14 mouse cellular contexts compared by ENCODE assay signal in the genomic region with DNA sequence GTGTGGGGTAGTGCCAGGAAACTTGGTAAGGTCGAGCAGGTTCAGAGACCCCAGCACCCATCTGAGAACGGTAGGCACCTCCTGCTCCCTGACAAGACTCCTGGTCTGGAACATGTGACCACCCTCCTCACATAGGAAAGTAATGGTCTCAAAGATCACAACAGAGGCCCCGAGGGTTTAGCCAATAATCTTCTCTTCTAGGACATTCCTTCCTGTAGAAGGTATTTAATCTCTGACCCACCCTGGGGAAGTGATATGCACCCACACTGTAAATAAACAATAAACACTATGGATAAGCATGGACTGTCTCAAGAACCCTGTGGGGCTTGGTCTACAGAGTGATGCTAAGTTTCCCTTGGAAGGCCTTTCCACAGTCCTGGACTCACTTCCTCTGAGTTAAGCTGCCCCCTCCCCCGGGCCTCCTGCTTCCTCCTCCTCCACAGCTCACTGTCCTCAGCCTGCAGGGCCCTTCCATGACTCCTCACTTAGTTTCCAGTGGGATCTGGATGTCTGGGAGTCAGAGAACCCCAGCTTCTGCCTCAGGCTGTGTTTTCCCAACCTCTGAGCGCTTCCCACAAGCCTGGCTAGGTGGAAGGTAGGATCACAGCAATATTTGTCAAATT. TPM values are rescaled to one million over a fixed set of nuclear protein-coding genes. Genes with fewer than 3 reads are reported as not detected.
A peak's percentile ranks its signal among the peaks of the same experiment; 100 is the strongest.
DNase-seq lines count a peak whose midpoint lies in the region; ATAC-seq and TF ChIP-seq lines count a peak whose summit lies in the region.
"Had no signal": no experiment of that assay in that cellular context is flagged by ENCODE, and none has a peak within 500 bp of the region (broad histone marks: within the 10 kb centered on the region; RNA-seq: fewer than 3 reads in every experiment).

No protein-coding gene starts in this region.

- no peaks in the 10 kb centered on the region for H3K9me3 ChIP-seq in heart, embryonic 15.5 days (replicated peaks)
- no peaks in the 10 kb centered on the region for H3K9me3 ChIP-seq in liver, postnatal 0 days (ENCODE audit: low read length)
- H3K9me3 ChIP-seq in midbrain, embryonic 15.5 days: no peaks in the 10 kb centered on the region
- H3K9me3 ChIP-seq: forebrain, embryonic 10.5 days; hindbrain, embryonic 15.5 days; lung, embryonic 15.5 days; neural tube, embryonic 13.5 days had no signal

- no peak for TF ChIP-seq POLR2A in bone marrow, adult 2 months (IDR thresholded peaks at IDR 0.05; ENCODE audit: borderline replicate concordance, control insufficient read depth, low read depth, low read length)

- peaks cover 13% of the 10 kb centered on the region for H3K4me1 ChIP-seq in heart, embryonic 15.5 days (replicated peaks)
- peaks cover 32% of the 10 kb centered on the region for H3K4me1 ChIP-seq in liver, postnatal 0 days (ENCODE audit: insufficient read depth)
- peaks cover 2% of the 10 kb centered on the region for H3K4me1 ChIP-seq in bone marrow, adult 2 months (ENCODE audit: control insufficient read depth, insufficient read depth, low read length)
- peaks cover 8% of the 10 kb centered on the region for H3K4me1 ChIP-seq in midbrain, embryonic 15.5 days

- H3K4me2 ChIP-seq in heart, embryonic 15.5 days: no peak overlapping the region
- no peak overlapping the region for H3K4me2 ChIP-seq in liver, postnatal 0 days (ENCODE audit: low read depth, low read length)
- H3K4me2 ChIP-seq in midbrain, embryonic 15.5 days: no peak overlapping the region
- H3K4me2 ChIP-seq: hindbrain, embryonic 15.5 days; lung, embryonic 15.5 days; neural tube, embryonic 13.5 days had no signal

- TF ChIP-seq EP300 in liver, postnatal 0 days (IDR thresholded peaks at IDR 0.05; ENCODE audit: low read depth): no peak

- 59% methylated on average over 5 of the region's 5 CpGs for WGBS in heart, embryonic 15.5 days
- WGBS in liver, postnatal 0 days (ENCODE audit: insufficient replicate concordance): 69% methylated on average over 5 of the region's 5 CpGs
- 68% methylated on average over 5 of the region's 5 CpGs for WGBS in bone marrow, adult 2 months
- WGBS in macrophage (ENCODE audit: missing documents): 71% methylated on average over 5 of the region's 5 CpGs
- WGBS in midbrain, embryonic 15.5 days: 85% methylated on average over 5 of the region's 5 CpGs

- H3K27me3 ChIP-seq in heart, embryonic 15.5 days: no peaks in the 10 kb centered on the region
- no peaks in the 10 kb centered on the region for H3K27me3 ChIP-seq in liver, postnatal 0 days (ENCODE audit: insufficient read depth, low read length)
- no peaks in the 10 kb centered on the region for H3K27me3 ChIP-seq in midbrain, embryonic 15.5 days (replicated peaks)
- H3K27me3 ChIP-seq: hindbrain, embryonic 15.5 days; lung, embryonic 15.5 days; neural tube, embryonic 13.5 days had no signal

- no peak for DNase-seq in heart, adult 8-10 months (ENCODE audit: low spot score)
- peak; percentile 23 for DNase-seq in liver
- DNase-seq in liver, postnatal 0 days: no peak
- no peak for DNase-seq in gastrocnemius, adult 18-20 months (ENCODE audit: low spot score)
- DNase-seq: cerebellum, postnatal 10 days; thymus, postnatal 36 days had no signal

- H3K4me3 ChIP-seq in heart, embryonic 15.5 days: no peak overlapping the region
- H3K4me3 ChIP-seq in liver, postnatal 0 days (ENCODE audit: low read depth, low read length): no peak overlapping the region
- H3K4me3 ChIP-seq in bone marrow, adult 2 months (replicated peaks; ENCODE audit: control insufficient read depth, low read depth, low read length): no peak overlapping the region
- no peak overlapping the region for H3K4me3 ChIP-seq in macrophage (ENCODE audit: inconsistent target)
- no peak overlapping the region for H3K4me3 ChIP-seq in midbrain, embryonic 15.5 days
- H3K4me3 ChIP-seq: forebrain, embryonic 10.5 days; hindbrain, embryonic 15.5 days; lung, embryonic 15.5 days; neural tube, embryonic 13.5 days had no signal

- no peak for TF ChIP-seq CTCF in liver, postnatal 0 days (IDR thresholded peaks at IDR 0.05; ENCODE audit: low read depth)
- no peak for TF ChIP-seq CTCF in bone marrow, adult 2 months (IDR thresholded peaks at IDR 0.05; ENCODE audit: control insufficient read depth, insufficient read depth, low read length)

- 0 out of 2 replicates have a peak, but pooled peaks have one; percentile 25 for ATAC-seq in heart, embryonic 15.5 days (replicated peaks; ENCODE audit: insufficient number of reproducible peaks, insufficient read depth, low FRiP score, low read depth)
- no peak for ATAC-seq in liver, postnatal 0 days
- ATAC-seq in midbrain, embryonic 15.5 days (replicated peaks): no peak

- peaks cover 97% of the 10 kb centered on the region for H3K79me2 ChIP-seq in macrophage (ENCODE audit: inconsistent target)

- H3K36me3 ChIP-seq in heart, embryonic 15.5 days: peaks cover 26% of the 10 kb centered on the region
- peaks cover 27% of the 10 kb centered on the region for H3K36me3 ChIP-seq in liver, postnatal 0 days (replicated peaks; ENCODE audit: insufficient read depth, low read length)
- H3K36me3 ChIP-seq in macrophage (ENCODE audit: inconsistent target): peaks cover 27% of the 10 kb centered on the region
- 0 out of 2 replicates have a peak, but pooled peaks cover 5% of the 10 kb centered on the region for H3K36me3 ChIP-seq in midbrain, embryonic 15.5 days (replicated peaks)

- H3K27ac ChIP-seq in heart, embryonic 15.5 days: no peak overlapping the region
- H3K27ac ChIP-seq in liver, postnatal 0 days (ENCODE audit: low read depth): no peak overlapping the region
- 0 out of 2 replicates have a peak overlapping the region, but pooled peaks have one; percentile 19 for H3K27ac ChIP-seq in bone marrow, adult 2 months (ENCODE audit: control insufficient read depth, insufficient read depth, low read depth, low read length, poor library complexity)
- H3K27ac ChIP-seq in macrophage: peak overlapping the region; percentile 70
- no peak overlapping the region for H3K27ac ChIP-seq in midbrain, embryonic 15.5 days
- H3K27ac ChIP-seq: forebrain, embryonic 10.5 days; hindbrain, embryonic 15.5 days; lung, embryonic 15.5 days; neural tube, embryonic 13.5 days had no signal

- H3K9ac ChIP-seq in heart, embryonic 15.5 days: no peak overlapping the region
- no peak overlapping the region for H3K9ac ChIP-seq in liver, postnatal 0 days (replicated peaks)
- H3K9ac ChIP-seq in midbrain, embryonic 15.5 days: no peak overlapping the region
- H3K9ac ChIP-seq: hindbrain, embryonic 15.5 days; lung, embryonic 15.5 days; neural tube, embryonic 13.5 days had no signal

RNA-seq across cellular contexts. Expression of a gene that starts 6.7 kb away (rescaled TPM):
- polyA plus RNA-seq in heart, embryonic 15.5 days (2015; fragmentation: Nextera tagmentation; extraction: Ambion mirVana): 49.8 and 60.4 TPM in 2 replicates
- 10 to 100 TPM; 26.1 to 29.6 (median 26.9) TPM for total RNA-seq in heart, adult 8-10 months (2022)
- polyA plus RNA-seq in liver, postnatal 0 days (2015; fragmentation: Nextera tagmentation; extraction: Ambion mirVana): 29.7 and 30.0 TPM in 2 replicates
- polyA plus RNA-seq in bone marrow, adult 2 months (2011; ENCODE audit: insufficient read depth, insufficient read length, low replicate concordance, missing spikeins): 33.6 and 72.2 TPM in 2 replicates
- 100 to 1,000 TPM; 168 to 734 (median 400) TPM for total RNA-seq in macrophage (2018; cell fraction: chromatin; rRNA removed)
- 1,000 to 10,000 TPM in 3 of 26 experiments, 100 to 1,000 TPM in 23; 805 to 1,136 (median 900) TPM for total RNA-seq in macrophage (2018; cell fraction: cytosol; rRNA removed)
- 1,000 to 10,000 TPM in 1 of 26 experiments, 100 to 1,000 TPM in 25; 339 to 1,072 (median 691) TPM for total RNA-seq in macrophage (2018; cell fraction: nucleus; rRNA removed)
- 718 to 992 TPM (median 879 TPM) in 3 replicates for polyA plus RNA-seq in macrophage (2018)
- total RNA-seq in gastrocnemius, adult 18-20 months (2021): 10 to 100 TPM; 14.8 to 15.8 TPM
- polyA plus RNA-seq in midbrain, embryonic 15.5 days (2015; fragmentation: Nextera tagmentation; extraction: Ambion mirVana): 58.3 and 59.9 TPM in 2 replicates

RNA-seq across cellular contexts. Expression of a gene that starts 6.8 kb away (rescaled TPM):
- 135 and 138 TPM in 2 replicates for polyA plus RNA-seq in heart, embryonic 15.5 days (2015; fragmentation: Nextera tagmentation; extraction: Ambion mirVana)
- total RNA-seq in heart, adult 8-10 months (2022): 100 to 1,000 TPM in 1 of 4 experiments, 10 to 100 TPM in 3; 89.1 to 116 (median 94.9) TPM
- 97.5 and 99.9 TPM in 2 replicates for polyA plus RNA-seq in liver, postnatal 0 days (2015; fragmentation: Nextera tagmentation; extraction: Ambion mirVana)
- 83.4 and 90.0 TPM in 2 replicates for polyA plus RNA-seq in bone marrow, adult 2 months (2011; ENCODE audit: insufficient read depth, insufficient read length, low replicate concordance, missing spikeins)
- total RNA-seq in macrophage (2018; cell fraction: chromatin; rRNA removed): 10 to 100 TPM; 20.9 to 67.7 (median 52.4) TPM
- 10 to 100 TPM; 37.7 to 59.9 (median 48.3) TPM for total RNA-seq in macrophage (2018; cell fraction: cytosol; rRNA removed)
- 100 to 1,000 TPM in 2 of 26 experiments, 10 to 100 TPM in 24; 37.8 to 107 (median 72.1) TPM for total RNA-seq in macrophage (2018; cell fraction: nucleus; rRNA removed)
- polyA plus RNA-seq in macrophage (2018): 46.5 to 60.7 TPM (median 56.0 TPM) in 3 replicates
- 10 to 100 TPM; 46.8 to 48.2 TPM for total RNA-seq in gastrocnemius, adult 18-20 months (2021)
- polyA plus RNA-seq in midbrain, embryonic 15.5 days (2015; fragmentation: Nextera tagmentation; extraction: Ambion mirVana): 134 and 139 TPM in 2 replicates

Comparison
In these comparisons a context has a peak if more than half of its experiments do, and no peak if none do; other contexts are left out.
1. H3K27ac ChIP-seq: peak in bone marrow, adult 2 months (single experiment) and macrophage (single experiment); none in heart, embryonic 15.5 days (single experiment), liver, postnatal 0 days (single experiment) and midbrain, embryonic 15.5 days (single experiment).